Mouse (Mus musculus): ENCODE measurements around the gene Spata13.

DNA sequence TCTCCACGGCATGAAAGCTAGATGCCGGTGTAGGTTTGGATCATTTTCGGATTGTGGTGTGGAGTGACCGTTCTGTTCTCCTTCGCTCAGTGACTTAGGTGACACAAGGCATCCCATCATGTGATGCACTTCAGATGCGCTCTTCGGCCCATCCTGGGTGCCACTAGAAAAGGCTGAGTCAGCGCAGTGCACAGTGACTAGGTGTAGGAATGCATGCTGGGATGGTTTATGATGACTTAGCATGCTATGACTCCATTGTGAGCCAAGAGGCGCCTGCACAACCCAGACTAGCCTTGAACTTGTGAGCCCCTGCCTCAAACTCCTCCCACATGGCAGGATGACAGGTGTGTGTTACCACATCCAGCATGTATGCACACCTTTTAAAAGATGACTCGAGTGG, 112.3 kb downstream of the Spata13 start:
- TF ChIP-seq CTCF (IDR thresholded peaks at IDR 0.05; ENCODE audit: low read depth, low read length): no peak
- no peak for TF ChIP-seq POLR2A (IDR thresholded peaks at IDR 0.05; ENCODE audit: borderline replicate concordance, low read depth, low read length)
